Mouse (Mus musculus): ENCODE results near the gene Vamp4.

The Vamp4 gene

GRCm38 (mm10) chr1:162570260-162570748, at the start of gene Vamp4:
TSS of gene Vamp4 (plus strand) at chr1:162570515.
- peak; percentile 92 for DNase-seq

- DNase-seq = no peak
Observed at GRCm38 (mm10) chr1:162529651-162530050, 40.7 kb upstream of the Vamp4 start.

- DNase-seq = no peak
Observed at GRCm38 (mm10) chr1:162530666-162531065, 39.6 kb upstream of the Vamp4 start.

GRCm38 (mm10) chr1:162531584-162531983, 38.7 kb upstream of the Vamp4 start:
- DNase-seq = no peak

- DNase-seq = no peak
Observed at GRCm38 (mm10) chr1:162532330-162532729, 38.0 kb upstream of the Vamp4 start.

GRCm38 (mm10) chr1:162533766-162534560, 36.4 kb upstream of the Vamp4 start:
- no peak for DNase-seq

GRCm38 (mm10) chr1:162543231-162543630, 27.1 kb upstream of the Vamp4 start:
- no peak for DNase-seq

- DNase-seq = no peak
Observed at GRCm38 (mm10) chr1:162547607-162548006, 22.7 kb upstream of the Vamp4 start.

- DNase-seq = peak; percentile 78 to 87
Observed at GRCm38 (mm10) chr1:162548016-162548916, 22.0 kb upstream of the Vamp4 start, which contains the start of gene Mettl13. TSS of gene Mettl13 (minus strand) at chr1:162548551.

- DNase-seq = no peak
Observed at GRCm38 (mm10) chr1:162548917-162549613, 21.2 kb upstream of the Vamp4 start.

GRCm38 (mm10) chr1:162549615-162550283, 20.6 kb upstream of the Vamp4 start:
- DNase-seq = no peak

GRCm38 (mm10) chr1:162552956-162553355, 17.4 kb upstream of the Vamp4 start:
- DNase-seq = no peak

- DNase-seq = no peak
Observed at GRCm38 (mm10) chr1:162554193-162554592, 16.1 kb upstream of the Vamp4 start.

GRCm38 (mm10) chr1:162563236-162563635, 7.1 kb upstream of the Vamp4 start:
- DNase-seq = no peak

- DNase-seq = no peak
Observed at GRCm38 (mm10) chr1:162564992-162565391, 5.3 kb upstream of the Vamp4 start.

- no peak for DNase-seq
Observed at GRCm38 (mm10) chr1:162567351-162567750, 3.0 kb upstream of the Vamp4 start.

GRCm38 (mm10) chr1:162570931-162571601, 751 bp downstream of the Vamp4 start:
- DNase-seq = no peak

- DNase-seq = no peak
Observed at GRCm38 (mm10) chr1:162575098-162575497, 4.8 kb downstream of the Vamp4 start.

GRCm38 (mm10) chr1:162582884-162583283, 12.6 kb downstream of the Vamp4 start:
- DNase-seq = no peak

- no peak for DNase-seq
Observed at GRCm38 (mm10) chr1:162586282-162586681, 16.0 kb downstream of the Vamp4 start.

GRCm38 (mm10) chr1:162588606-162589005, 18.3 kb downstream of the Vamp4 start:
- no peak for DNase-seq

- no peak for DNase-seq
Observed at GRCm38 (mm10) chr1:162589443-162589842, 19.1 kb downstream of the Vamp4 start.
